Mouse (Mus musculus): Measurements from ENCODE around the gene Fgfr1op2. TPM values are rescaled to one million over a fixed set of nuclear protein-coding genes. Genes with fewer than 3 reads are reported as not detected.

The Fgfr1op2 gene
- total RNA-seq (2023) = 74.6 TPM

GRCm38 (mm10) chr6:146576903-146577302 lies at the start of gene Fgfr1op2:
TSS of gene Fgfr1op2 (plus strand) at chr6:146577203.

GRCm38 (mm10) chr6:146577310-146578109 lies 507 bp downstream of the Fgfr1op2 start, which contains the start of gene Ints13:
TSS of gene Ints13 (minus strand) at chr6:146577835.

DNA sequence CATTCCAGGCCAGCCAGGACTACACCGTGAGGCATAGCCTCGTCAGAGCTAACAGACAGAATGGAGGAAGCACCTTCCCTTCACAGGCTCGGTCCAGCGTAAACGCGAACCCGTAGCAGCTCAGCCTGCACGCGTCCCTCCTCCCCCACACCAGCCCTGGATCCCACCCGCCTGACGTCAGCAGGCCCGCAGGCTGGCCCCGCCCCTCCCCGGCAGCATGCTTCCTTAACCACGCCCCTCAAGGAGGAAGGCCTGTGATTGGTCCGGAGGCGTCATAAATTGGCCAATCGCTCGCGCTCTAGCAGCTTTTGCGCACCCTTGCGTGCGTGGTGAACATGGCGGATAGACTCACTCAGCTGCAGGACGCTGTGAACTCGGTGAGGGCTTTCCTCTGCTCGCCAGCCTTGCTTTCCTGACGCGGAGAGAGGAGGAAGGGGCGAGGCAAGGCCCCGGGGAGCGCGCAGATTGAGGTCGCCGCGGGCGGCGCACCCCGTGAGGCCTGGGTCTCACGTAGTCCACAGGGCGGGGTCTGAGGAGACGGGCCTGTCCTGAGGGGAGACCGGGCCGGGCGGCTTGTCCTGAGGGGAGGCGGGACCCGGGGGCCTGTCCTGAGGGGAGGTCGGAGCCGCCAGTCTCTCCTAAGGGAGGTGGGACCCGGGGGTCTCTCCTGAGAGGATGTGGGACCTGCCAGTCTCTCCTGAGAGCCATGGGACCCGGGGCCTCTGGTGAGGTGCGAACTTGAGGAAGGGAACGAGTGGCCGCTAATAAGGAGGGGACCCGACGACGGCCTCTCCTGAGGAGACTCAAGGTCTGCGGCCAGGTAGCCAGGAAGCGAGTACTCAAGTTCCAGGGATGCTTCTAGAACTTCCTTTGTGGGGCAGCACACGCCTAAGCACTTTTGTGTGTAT lies 65.5 kb downstream of the Fgfr1op2 start, which contains the start of the genes Med21 and Tm7sf3:
Med21 (plus strand) TSS at position 272 of the 908 bp plus-strand sequence.
Tm7sf3 (minus strand) TSS at position 549 of the 908 bp plus-strand sequence.

Other genes starting within 250 kb of the Fgfr1op2 start
- 178 TPM for gene Itpr2, start 75.0 kb upstream of the Fgfr1op2 start, total RNA-seq (2023)
- gene Ints13, start 632 bp downstream of the Fgfr1op2 start, total RNA-seq (2023) = 76.1 TPM
- gene Med21, start 65.3 kb downstream of the Fgfr1op2 start, total RNA-seq (2023) = 45.1 TPM
- gene Tm7sf3, start 65.6 kb downstream of the Fgfr1op2 start, total RNA-seq (2023) = 5.7 TPM
- gene Stk38l, start 147.8 kb downstream of the Fgfr1op2 start, total RNA-seq (2023) = 17.1 TPM
- 1.2 TPM for gene Arntl2, start 218.9 kb downstream of the Fgfr1op2 start, total RNA-seq (2023)